Mouse (Mus musculus) urinary bladder, adult 18-20 months (tissue): ENCODE results near the gene Cgas.

Experiments used
- DNase-seq, 2 experiments: peaks; one replicate each; pipeline ENCODE4 v3.0.0; 2022; ENCODE audit warnings: low spot score in 2 of 2, mixed read lengths in 2 of 2

The Cgas gene

GRCm38 (mm10) chr9:78463337-78463736 is 20.3 kb upstream of the Cgas start:
- no peak for DNase-seq

DNA sequence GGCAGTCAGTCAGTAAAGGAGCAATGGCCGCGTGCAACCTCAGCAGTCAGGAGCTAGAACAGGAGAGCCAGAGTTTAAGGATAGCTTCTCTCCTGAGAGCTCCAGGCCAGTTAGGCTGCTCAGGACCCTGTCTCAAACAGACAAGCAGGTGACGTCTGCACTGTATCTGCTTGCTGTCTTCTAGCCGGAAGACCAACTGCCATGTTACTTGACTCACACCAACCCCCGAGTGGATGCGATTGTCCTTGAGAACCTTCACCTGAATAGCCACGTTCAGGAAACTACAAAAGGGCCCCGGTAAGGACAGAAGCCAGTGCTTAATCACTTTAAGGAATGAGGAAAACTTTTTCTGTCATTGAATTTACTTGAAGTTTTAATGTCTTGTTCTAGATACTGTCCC is 14.0 kb upstream of the Cgas start:
- no peak for DNase-seq

DNA sequence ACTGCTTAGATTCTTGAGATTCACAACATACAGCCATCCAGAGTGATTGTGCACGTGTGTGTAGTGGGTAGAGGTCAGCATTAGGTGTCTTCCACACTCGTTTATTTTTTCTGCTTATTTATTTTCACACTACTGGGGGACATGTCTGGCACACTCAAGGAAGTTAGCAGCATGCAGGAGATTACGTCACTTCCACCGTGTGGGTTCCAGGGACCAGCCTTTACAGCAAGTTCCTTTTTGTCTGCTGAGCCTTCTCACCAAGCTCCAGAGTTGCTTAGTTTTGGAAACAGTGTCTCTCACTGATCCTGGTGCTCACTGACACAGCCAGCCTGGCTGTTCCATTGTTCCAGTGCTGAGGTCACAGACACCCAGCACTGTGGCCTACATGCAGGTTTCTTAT is 8.3 kb upstream of the Cgas start:
- no peak for DNase-seq

DNA sequence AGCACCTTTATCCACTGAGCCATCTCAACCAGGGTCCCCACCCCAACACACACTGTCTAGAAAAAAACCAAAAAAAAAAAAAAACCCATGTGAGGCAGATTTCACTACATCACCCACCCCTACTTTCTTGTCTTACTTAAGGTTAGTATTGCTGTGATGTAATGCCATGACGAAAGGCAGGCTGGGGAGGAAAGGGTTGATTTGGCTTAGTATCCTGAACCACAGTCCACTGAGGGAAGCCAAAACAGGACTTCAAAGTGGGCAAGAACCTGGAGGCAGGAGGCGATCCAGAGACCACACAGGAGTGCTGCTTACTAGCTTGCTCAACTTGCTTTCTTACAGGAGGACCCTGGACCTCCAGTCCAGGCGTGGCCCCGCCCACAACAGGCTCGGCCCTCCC is 7.4 kb upstream of the Cgas start:
- DNase-seq = no peak

GRCm38 (mm10) chr9:78447973-78448873 is 5.2 kb upstream of the Cgas start, which contains the start of the genes Mto1 and Gm17324:
Gene Mto1, plus strand, starts transcription at chr9:78448208.
Gene Gm17324, minus strand, starts transcription at chr9:78448786.
- peak; percentile 80 to 87 for DNase-seq

GRCm38 (mm10) chr9:78447606-78447972 is 4.6 kb upstream of the Cgas start:
- no peak for DNase-seq

GRCm38 (mm10) chr9:78442237-78442578 is 829 bp downstream of the Cgas start:
- no peak for DNase-seq

DNA sequence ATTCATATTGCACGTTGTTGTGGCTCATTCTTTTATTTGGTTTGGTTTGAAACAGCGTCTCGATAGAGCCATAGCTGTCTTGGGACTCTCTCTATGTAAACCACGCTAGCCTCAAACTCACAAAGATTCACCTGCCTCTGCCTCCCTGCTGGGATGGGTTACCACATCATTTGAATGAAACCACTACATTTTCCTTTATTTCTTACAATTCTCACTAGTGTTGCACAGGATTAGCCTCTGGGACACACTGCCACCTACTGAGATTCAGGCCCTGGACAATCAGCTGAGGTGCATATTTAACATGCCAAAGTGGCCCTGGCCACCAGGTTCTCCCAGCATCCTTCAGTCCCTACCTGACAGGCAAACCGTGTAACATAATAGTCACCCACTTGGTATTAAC is 3.6 kb downstream of the Cgas start:
- no peak for DNase-seq

DNA sequence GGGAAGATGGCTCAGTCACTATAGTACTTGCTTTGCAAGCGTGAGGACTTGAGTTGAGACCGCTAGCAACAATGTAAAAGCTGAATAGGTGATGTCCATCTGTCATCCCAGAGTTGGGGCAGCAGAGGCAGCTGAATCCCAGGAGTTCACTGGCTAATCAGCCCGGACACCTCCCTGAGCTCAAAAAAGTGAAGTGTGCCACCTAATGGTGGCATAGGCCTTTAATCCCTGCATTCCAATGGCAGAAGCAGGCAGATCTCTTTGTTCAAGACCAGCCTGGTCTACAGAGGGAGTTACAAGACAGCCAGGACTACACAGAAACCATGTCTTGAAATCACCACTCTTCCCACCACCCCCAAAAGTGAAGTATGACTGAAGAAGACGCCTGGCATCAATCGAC is 10.6 kb downstream of the Cgas start:
- no peak for DNase-seq

DNA sequence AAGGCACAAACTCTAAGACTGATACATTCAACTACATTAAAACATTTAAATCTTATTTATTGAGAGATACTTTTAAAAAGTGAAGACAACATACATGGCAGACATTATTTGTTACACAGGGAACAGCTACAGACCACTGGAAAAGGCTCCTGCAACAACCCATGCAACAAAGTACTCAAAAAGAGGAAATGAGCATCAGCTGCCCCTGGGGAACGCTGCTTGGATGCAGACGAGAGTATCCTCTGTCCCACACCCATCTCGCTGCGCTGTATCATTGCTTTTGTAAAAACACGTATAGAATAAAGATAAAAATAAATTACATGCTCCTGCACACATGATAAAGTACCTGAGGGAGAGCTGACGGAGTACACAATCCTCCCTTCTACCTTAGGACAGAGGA is 12.6 kb downstream of the Cgas start:
- no peak for DNase-seq

- no peak for DNase-seq
Observed at GRCm38 (mm10) chr9:78429551-78429950, 13.5 kb downstream of the Cgas start.

DNA sequence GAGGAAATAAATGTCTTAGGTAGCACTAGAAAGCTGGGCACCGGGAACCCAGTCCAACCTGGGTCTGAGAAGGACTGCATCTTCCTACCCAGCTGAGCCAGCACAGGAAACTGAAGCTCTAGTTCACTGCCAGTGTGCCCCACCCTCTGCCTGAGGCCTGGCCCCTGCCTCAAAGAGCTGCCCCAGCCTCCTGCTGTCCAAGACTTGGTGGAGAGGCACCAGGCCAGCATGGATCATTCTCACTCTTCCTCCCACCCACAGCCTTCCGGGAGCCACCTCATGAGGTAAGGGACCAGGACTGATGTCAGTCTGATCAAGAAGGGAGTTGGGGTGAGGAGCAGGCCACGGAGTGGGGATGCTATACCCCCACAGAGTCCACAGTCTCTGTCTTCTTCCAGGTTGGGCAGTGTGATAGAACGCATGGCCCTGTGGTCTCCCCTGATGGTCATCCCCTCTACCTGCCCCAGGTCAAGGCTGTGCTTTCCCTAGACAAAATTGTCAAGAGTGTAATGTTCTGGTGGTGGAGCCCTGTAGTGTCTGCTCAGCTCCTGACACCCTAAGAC is 14.1 kb downstream of the Cgas start:
- DNase-seq = no peak

- DNase-seq = no peak
Observed at GRCm38 (mm10) chr9:78428185-78428584, 14.9 kb downstream of the Cgas start.

- no peak for DNase-seq
Observed at GRCm38 (mm10) chr9:78427362-78427781, 15.7 kb downstream of the Cgas start.

DNA sequence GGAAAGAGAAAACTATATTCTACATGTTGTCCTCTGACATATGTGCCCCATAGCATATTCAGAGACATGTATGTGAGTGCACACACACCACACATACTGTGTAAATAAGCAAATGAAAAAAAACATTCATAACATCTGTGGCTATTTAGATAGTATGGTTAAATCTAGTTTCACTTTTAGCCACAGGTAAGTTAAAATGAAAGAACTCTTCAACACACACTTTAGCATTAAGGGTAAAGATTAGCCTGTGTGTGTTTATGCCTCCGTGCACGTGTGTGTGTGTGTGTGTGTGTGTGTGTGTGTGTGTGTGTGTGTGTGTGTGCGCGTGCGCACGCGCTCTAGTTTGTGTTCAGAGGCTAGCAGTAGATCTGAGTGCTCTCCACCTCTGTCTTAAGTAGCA is 41.4 kb downstream of the Cgas start:
- DNase-seq = no peak

DNA sequence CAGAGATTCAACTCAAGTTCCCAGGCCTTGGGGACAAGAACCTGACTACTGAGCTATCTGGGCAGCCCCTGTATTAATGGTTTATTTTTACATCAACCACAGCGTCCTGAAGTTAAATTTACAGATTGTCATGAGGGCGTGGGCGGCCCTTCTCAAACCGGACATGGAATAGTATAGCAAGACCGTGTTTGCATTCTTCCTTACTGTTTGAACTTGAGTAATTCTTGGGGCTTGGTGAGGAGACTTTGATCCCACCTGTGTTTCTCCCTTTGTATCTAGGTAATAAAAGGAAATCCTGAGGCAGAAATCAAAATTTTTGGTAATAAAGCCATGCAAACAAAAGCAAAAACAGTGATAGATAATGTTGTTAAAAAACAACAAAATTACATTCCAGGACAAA is 42.5 kb downstream of the Cgas start:
- DNase-seq = no peak

GRCm38 (mm10) chr9:78396517-78396916 is 46.5 kb downstream of the Cgas start:
- no peak for DNase-seq

- DNase-seq = peak; percentile 4 to 35
Observed at GRCm38 (mm10) chr9:78395630-78396351, 47.2 kb downstream of the Cgas start, which contains the start of gene Ddx43. Gene Ddx43, plus strand, starts transcription at chr9:78395777.

- DNase-seq = no peak
Observed at GRCm38 (mm10) chr9:78395244-78395629, 47.8 kb downstream of the Cgas start.

DNA sequence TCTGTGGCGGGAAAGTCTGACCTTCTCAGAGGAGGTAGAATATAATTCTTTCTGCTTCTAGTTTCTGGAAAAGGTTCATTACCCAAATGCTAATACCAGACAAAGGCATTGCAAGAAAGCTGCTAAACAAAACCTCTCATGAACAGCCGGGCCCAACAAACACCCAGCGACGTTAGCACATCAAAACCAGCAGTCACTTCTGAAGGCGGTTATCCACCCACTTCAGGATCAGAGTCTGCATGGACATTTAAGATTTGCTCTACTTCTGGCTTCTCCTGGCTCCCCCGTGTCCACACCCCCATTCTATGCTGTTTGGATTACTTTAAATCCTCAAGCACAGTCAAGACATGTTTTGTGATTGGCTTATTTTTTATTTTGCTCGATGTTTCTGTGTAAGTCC is 48.4 kb downstream of the Cgas start:
- no peak for DNase-seq

DNA sequence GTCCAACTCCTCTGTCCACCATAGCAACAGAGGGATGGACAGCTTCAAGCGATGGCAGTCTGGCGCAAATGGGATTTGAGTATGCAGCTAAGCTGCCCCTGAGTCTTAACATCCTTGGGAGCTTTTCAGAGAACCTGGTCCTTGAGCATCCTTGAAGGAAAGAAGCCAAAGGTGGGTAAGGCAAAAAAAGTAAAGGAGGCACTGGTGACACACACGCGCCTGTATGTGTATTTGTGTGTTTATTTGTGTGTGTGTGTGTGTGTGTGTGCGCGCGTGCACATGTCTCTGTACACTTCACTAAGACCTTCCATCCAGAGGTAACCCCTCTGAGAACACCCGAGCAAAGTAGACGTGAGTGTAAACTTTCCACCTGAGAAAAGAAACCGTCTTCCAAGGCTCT is 49.3 kb downstream of the Cgas start:
- DNase-seq = no peak

GRCm38 (mm10) chr9:78389981-78390380 is 53.1 kb downstream of the Cgas start:
- no peak for DNase-seq

- no peak for DNase-seq
Observed at GRCm38 (mm10) chr9:78386947-78387346, 56.1 kb downstream of the Cgas start.
